Mouse (Mus musculus) brain, embryonic 14.5 days (tissue): ENCODE measurements at regions not wholly inside any gene's neighbourhood (a gene's known extent, or its start where the extent isn't known, plus 50 kb on each side); places are given as distances from the start of the nearest gene placed in this dataset.
A peak's percentile ranks its signal among the peaks of the same experiment; 100 is the strongest.
"Not testable (repeated sequence)": the region's sequence is repeated elsewhere in the genome, so short reads cannot be mapped to it uniquely, and the experiment has no call there.

Source experiments
- DNase-seq: peaks from one replicate; pipeline ENCODE4 v3.0.0-alpha.2; 2011; ENCODE audit warnings: low read depth
- CTCF ChIP-seq: fragments of 200-500 bp; IDR thresholded peaks from 2 replicates; pipeline ENCODE4 v1.5.1; 2012; ENCODE audit warnings: inconsistent platforms, mild to moderate bottlenecking, moderate library complexity, borderline replicate concordance; ENCODE audit not compliant: insufficient read depth, insufficient read length; ENCODE audit errors: extremely low read depth
- POLR2A ChIP-seq: fragments of 200-500 bp; IDR thresholded peaks from 2 replicates; pipeline ENCODE4 v1.6.1; 2012; ENCODE audit warnings: mild to moderate bottlenecking, inconsistent platforms, borderline replicate concordance; ENCODE audit not compliant: poor library complexity, insufficient read depth, insufficient read length, severe bottlenecking; ENCODE audit errors: extremely low read depth

DNA sequence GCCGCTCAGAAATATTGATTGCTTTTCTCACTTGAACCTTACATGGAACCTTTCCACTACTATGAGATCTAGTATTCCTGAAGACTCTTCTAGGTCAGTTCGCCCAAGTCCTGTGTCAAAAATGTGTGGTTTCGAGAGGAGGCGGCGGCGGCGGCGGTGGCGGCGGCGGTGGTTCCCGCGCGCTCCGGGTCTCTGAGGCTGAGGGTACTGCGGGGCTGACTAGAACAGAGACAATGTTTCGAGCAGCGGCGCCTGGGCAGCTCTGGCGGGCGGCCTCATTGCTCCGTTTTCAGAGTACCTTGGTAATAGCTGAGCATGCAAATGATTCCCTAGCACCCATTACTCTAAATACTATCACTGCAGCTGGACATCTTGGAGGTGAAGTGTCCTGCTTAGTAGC is 957.0 kb upstream of the Gm597 start:
- not testable (repeated sequence) for DNase-seq

DNA sequence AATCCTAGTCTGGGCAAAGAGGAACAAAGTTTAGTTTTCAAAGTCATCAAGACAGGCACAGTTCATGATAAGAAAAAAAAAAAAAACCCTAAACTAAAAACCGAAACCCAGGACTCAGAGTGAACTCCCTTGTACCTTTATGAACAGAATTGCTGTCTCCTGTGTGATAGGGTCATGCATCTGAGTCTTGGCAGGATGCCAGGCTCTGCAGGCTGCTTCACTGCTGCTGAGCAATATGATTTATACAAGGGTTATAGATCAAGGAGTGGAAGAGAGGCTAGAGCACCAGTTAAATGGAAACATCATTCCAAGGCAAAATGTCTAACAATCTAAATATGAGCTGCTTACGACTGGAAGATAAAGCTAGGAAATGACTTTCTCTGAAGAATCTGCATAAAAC is 951.9 kb upstream of the Gm597 start:
- peak; percentile 77 for DNase-seq
- TF ChIP-seq CTCF (no peak), POLR2A (no peak)
